Mouse (Mus musculus): ENCODE measurements around the gene Olfr155.

- TF ChIP-seq CTCF (IDR thresholded peaks at IDR 0.05; ENCODE audit: borderline replicate concordance, extremely low read depth, insufficient read depth, insufficient read length), result no peak
- no peak for TF ChIP-seq POLR2A (IDR thresholded peaks at IDR 0.05; ENCODE audit: borderline replicate concordance, extremely low read depth, insufficient read depth, insufficient read length, poor library complexity, severe bottlenecking)
These were observed 16.6 kb upstream of the Olfr155 start for GRCm38 (mm10) chr4:43834749-43835148.
